Mouse (Mus musculus): ENCODE results near the gene Gpr183. TPM values are rescaled to one million over a fixed set of nuclear protein-coding genes. Genes with fewer than 3 reads are reported as not detected.

The Gpr183 gene
- 1 to 10 TPM; 1.3 TPM for total RNA-seq (2021)

GRCm38 (mm10) chr14:121964990-121965389 lies at the start of gene Gpr183:
TSS of gene Gpr183 (minus strand) at chr14:121965195.
- peak; percentile 18 to 34 for DNase-seq

GRCm38 (mm10) chr14:122013417-122013951 lies 48.5 kb upstream of the Gpr183 start:
- DNase-seq: peak; percentile 13 to 29
- intact Hi-C loops (cut with DNase I): loop anchor here (5.0 kb wide), 1 partner anchor 44 kb away; no protein-coding TSS in a partner anchor

More at GRCm38 (mm10) chr14:121964990-121965389, at the start of gene Gpr183:
- intact Hi-C loops (cut with DNase I): no loop called here

GRCm38 (mm10) chr14:122012814-122013213 lies 47.8 kb upstream of the Gpr183 start:
- intact Hi-C loops (cut with DNase I): loop anchor here (5.0 kb wide), 1 partner anchor 44 kb away; no protein-coding TSS in a partner anchor
- no peak for DNase-seq

GRCm38 (mm10) chr14:122012193-122012592 lies 47.2 kb upstream of the Gpr183 start:
- intact Hi-C loops (cut with DNase I): loop anchor here (5.0 kb wide), 1 partner anchor 45 kb away; no protein-coding TSS in a partner anchor
- no peak for DNase-seq

- intact Hi-C loops (cut with DNase I): loop anchor here (5.0 kb wide), 1 partner anchor 46 kb away; no protein-coding TSS in a partner anchor
- no peak for DNase-seq
Measured at GRCm38 (mm10) chr14:122011768-122012167, 46.8 kb upstream of the Gpr183 start.

- peak; percentile 52 to 60 for DNase-seq
- intact Hi-C loops (cut with DNase I): loop anchor here (5.0 kb wide), 1 partner anchor 47 kb away; no protein-coding TSS in a partner anchor
Measured at GRCm38 (mm10) chr14:122010301-122010700, 45.3 kb upstream of the Gpr183 start.

GRCm38 (mm10) chr14:122009502-122009901 lies 44.5 kb upstream of the Gpr183 start:
- DNase-seq: peak; percentile 25 to 37
- intact Hi-C loops (cut with DNase I): no loop called here

GRCm38 (mm10) chr14:122008261-122008660 lies 43.3 kb upstream of the Gpr183 start:
- DNase-seq: no peak
- intact Hi-C loops (cut with DNase I): no loop called here

- intact Hi-C loops (cut with DNase I): no loop called here
- DNase-seq: no peak
Measured at GRCm38 (mm10) chr14:122003812-122004211, 38.8 kb upstream of the Gpr183 start.

- intact Hi-C loops (cut with DNase I): no loop called here
- DNase-seq: no peak
Measured at GRCm38 (mm10) chr14:122002224-122002623, 37.2 kb upstream of the Gpr183 start.

- peak in 1 of 2 experiments; percentile 28 for DNase-seq
- intact Hi-C loops (cut with DNase I): no loop called here
Measured at GRCm38 (mm10) chr14:122000346-122001105, 35.5 kb upstream of the Gpr183 start.

- DNase-seq: no peak
Measured at GRCm38 (mm10) chr14:121999455-121999854, 34.5 kb upstream of the Gpr183 start.

GRCm38 (mm10) chr14:121996786-121997185 lies 31.8 kb upstream of the Gpr183 start:
- peak; percentile 67 to 73 for DNase-seq
- intact Hi-C loops (cut with DNase I): no loop called here

More at GRCm38 (mm10) chr14:121999455-121999854, 34.5 kb upstream of the Gpr183 start:
- intact Hi-C loops (cut with DNase I): no loop called here

- DNase-seq: no peak
- intact Hi-C loops (cut with DNase I): no loop called here
Measured at GRCm38 (mm10) chr14:121995557-121995870, 30.5 kb upstream of the Gpr183 start.

GRCm38 (mm10) chr14:121994846-121995556 lies 30.0 kb upstream of the Gpr183 start:
- intact Hi-C loops (cut with DNase I): no loop called here
- no peak for DNase-seq

- intact Hi-C loops (cut with DNase I): no loop called here
- no peak for DNase-seq
Measured at GRCm38 (mm10) chr14:121994171-121994700, 29.2 kb upstream of the Gpr183 start.

- intact Hi-C loops (cut with DNase I): no loop called here
- no peak for DNase-seq
Measured at GRCm38 (mm10) chr14:121993616-121994015, 28.6 kb upstream of the Gpr183 start.

GRCm38 (mm10) chr14:121992395-121993280 lies 27.6 kb upstream of the Gpr183 start:
- intact Hi-C loops (cut with DNase I): no loop called here

GRCm38 (mm10) chr14:121991921-121992320 lies 26.9 kb upstream of the Gpr183 start:
- no peak for DNase-seq
- intact Hi-C loops (cut with DNase I): no loop called here

More at GRCm38 (mm10) chr14:121992395-121993280, 27.6 kb upstream of the Gpr183 start:
- no peak for DNase-seq

- intact Hi-C loops (cut with DNase I): no loop called here
- DNase-seq: no peak
Measured at GRCm38 (mm10) chr14:121990897-121991296, 25.9 kb upstream of the Gpr183 start.
